Mouse (Mus musculus) testis, adult 2 months (tissue): ENCODE data around the gene Sh3bp5.

ENCODE experiments used
- CTCF ChIP-seq: fragments of 200-500 bp; IDR thresholded peaks from 2 replicates; pipeline ENCODE4 v1.5.1; 2012; ENCODE audit warnings: low read depth, mild to moderate bottlenecking, inconsistent platforms, low read length, moderate library complexity; ENCODE audit not compliant: control insufficient read depth, insufficient read depth, insufficient replicate concordance
- POLR2A ChIP-seq: fragments of 200-500 bp; IDR thresholded peaks from 2 replicates; pipeline ENCODE4 v1.6.1; 2012; ENCODE audit warnings: low read depth, mild to moderate bottlenecking, inconsistent platforms, low read length, moderate library complexity; ENCODE audit not compliant: control insufficient read depth

GRCm38 (mm10) chr14:31402693-31403092 lies 33.2 kb downstream of the Sh3bp5 start:
- TF ChIP-seq POLR2A: no peak
- TF ChIP-seq CTCF: no peak
